Mouse (Mus musculus): ENCODE data around the gene Nek7.

DNA sequence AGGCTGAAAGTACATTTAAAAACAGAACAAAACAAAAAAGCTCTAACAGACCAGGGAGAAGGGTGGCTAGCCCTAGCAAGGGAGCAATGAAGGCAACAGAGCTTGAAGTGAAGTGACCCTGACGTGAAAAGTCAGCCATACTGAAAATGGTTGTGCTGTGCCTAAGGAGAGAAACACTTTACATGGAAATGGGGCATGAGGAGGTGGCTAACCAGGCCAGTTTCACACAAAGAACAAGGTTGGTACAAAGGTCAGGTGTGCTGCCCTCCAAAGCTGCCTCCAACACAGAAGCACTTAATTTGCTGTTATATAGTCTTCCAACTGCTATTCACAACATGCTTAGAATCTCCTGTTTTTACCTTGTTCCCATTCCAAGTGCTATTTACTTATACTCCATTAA is 80.2 kb downstream of the Nek7 start:
- TF ChIP-seq GATA1 (IDR thresholded peaks at IDR 0.05; ENCODE audit: borderline replicate concordance, low read length), result no peak
- TF ChIP-seq FLI1 (IDR thresholded peaks at IDR 0.05; ENCODE audit: low read length), result no peak

Measured in megakaryocyte, embryonic 14.5 days (primary cell).